Mouse (Mus musculus): ENCODE results near the gene Nkain2. TPM values are rescaled to one million over a fixed set of nuclear protein-coding genes. Genes with fewer than 3 reads are reported as not detected.

Gene Nkain2
- total RNA-seq, 2 experiments from 2014 or later, result not detected

GRCm38 (mm10) chr10:31728036-31728435 is 1162.2 kb downstream of the Nkain2 start:
- no peak for DNase-seq
- intact Hi-C loops (cut with DNase I), result no loop called here

- intact Hi-C loops (cut with DNase I), result no loop called here
These were observed 1243.0 kb downstream of the Nkain2 start for GRCm38 (mm10) chr10:31647270-31647669.

GRCm38 (mm10) chr10:31646083-31646482 is 1244.2 kb downstream of the Nkain2 start:
- intact Hi-C loops (cut with DNase I), result no loop called here
- no peak for DNase-seq

More at GRCm38 (mm10) chr10:31647270-31647669, 1243.0 kb downstream of the Nkain2 start:
- no peak for DNase-seq

Other genes with a start within 250 kb of the Nkain2 start
- 100 to 1,000 TPM; 338 to 340 TPM for gene Trdn, start 190.1 kb upstream of the Nkain2 start, total RNA-seq (2021)